In genomic region chr6:125046691-125047090, GRCm38 (mm10) we compare ENCODE assay signal across 8 mouse cellular contexts. TPM values are rescaled to one million over a fixed set of nuclear protein-coding genes. Genes with fewer than 3 reads are reported as not detected.
DNase-seq lines count a peak whose midpoint lies in the region; ATAC-seq and TF ChIP-seq lines count a peak whose summit lies in the region.

No protein-coding gene starts in this region.

- TF ChIP-seq CTCF in thymus, adult 2 months (IDR thresholded peaks at IDR 0.05; ENCODE audit: borderline replicate concordance, control insufficient read depth, extremely low read depth, insufficient read depth, low read length, poor library complexity) = peak; percentile 75

- H3K4me1 ChIP-seq in forebrain, embryonic 11.5 days (replicated peaks; ENCODE audit: control insufficient read depth, insufficient read depth, low read length) = no peaks in the 10 kb centered on the region
- H3K4me1 ChIP-seq in thymus, adult 2 months (replicated peaks; ENCODE audit: control insufficient read depth, insufficient read depth, low read length) = no peaks in the 10 kb centered on the region

- no peak overlapping the region for H3K27ac ChIP-seq in forebrain, embryonic 11.5 days (ENCODE audit: low read depth, low read length)
- H3K27ac ChIP-seq in thymus, adult 2 months (ENCODE audit: control insufficient read depth, insufficient read depth, low read length) = no peak overlapping the region

- H3K9ac ChIP-seq in forebrain, embryonic 11.5 days (ENCODE audit: low read length) = no peak overlapping the region

- WGBS in forebrain, embryonic 11.5 days = 46% methylated on average over 5 of the region's 5 CpGs
- WGBS in large intestine, adult 2 months = 31% methylated on average over 5 of the region's 5 CpGs
- WGBS in thymus, adult 2 months = 49% methylated on average over 5 of the region's 5 CpGs

- no peak overlapping the region for H3K4me2 ChIP-seq in forebrain, embryonic 11.5 days (ENCODE audit: low read depth, low read length, severe bottlenecking)

- intact Hi-C loops in heart, postnatal 36 days (cut with DNase I) = loop anchor here (1.0 to 2.0 kb wide), 2 partner anchors 36 to 224 kb away; no protein-coding TSS in a partner anchor

- peak; percentile 90 for DNase-seq in ES-CJ7 (ENCODE audit: low read depth, low spot score)
- DNase-seq in c-Kit-negative CD71-positive TER-119-positive erythroid progenitor cells, embryonic 14.5 days (ENCODE audit: low read depth, low spot score) = peak; percentile 51
- DNase-seq in forebrain, embryonic 11.5 days (ENCODE audit: low spot score) = peak; percentile 89
- peak; percentile 79 to 84 for DNase-seq in heart, postnatal 36 days
- DNase-seq in large intestine, adult 2 months (ENCODE audit: low read depth, low spot score) = peak; percentile 53
- peak; percentile 71 to 74 for DNase-seq in lung, adult 18-20 months
- peak; percentile 70 for DNase-seq in thymus, adult 2 months

- no peaks in the 10 kb centered on the region for H3K9me3 ChIP-seq in forebrain, embryonic 11.5 days (ENCODE audit: control insufficient read depth, low read length)

- H3K27me3 ChIP-seq in forebrain, embryonic 11.5 days (ENCODE audit: control insufficient read depth, insufficient read depth, low read length) = no peaks in the 10 kb centered on the region
- H3K27me3 ChIP-seq in thymus, adult 2 months (ENCODE audit: control insufficient read depth, insufficient read depth, low read length) = no peaks in the 10 kb centered on the region

- H3K36me3 ChIP-seq in forebrain, embryonic 11.5 days (ENCODE audit: control insufficient read depth, insufficient read depth, low read length) = peaks cover 6% of the 10 kb centered on the region
- peaks cover 57% of the 10 kb centered on the region for H3K36me3 ChIP-seq in thymus, adult 2 months (ENCODE audit: control insufficient read depth, insufficient read depth, low read length)

- no peak overlapping the region for H3K4me3 ChIP-seq in forebrain, embryonic 11.5 days (ENCODE audit: low read depth, low read length)
- H3K4me3 ChIP-seq in thymus, adult 2 months (ENCODE audit: control insufficient read depth, insufficient read depth, low read length) = no peak overlapping the region

- TF ChIP-seq POLR2A in thymus, adult 2 months (IDR thresholded peaks at IDR 0.05; ENCODE audit: control insufficient read depth, extremely low read depth, insufficient read depth, low read length, poor library complexity) = no peak

- peak; percentile 47; the same call in 1 of the 2 replicates for ATAC-seq in forebrain, embryonic 11.5 days (replicated peaks; ENCODE audit: low FRiP score)
- ATAC-seq in neutrophil, adult 5-6 weeks (ENCODE audit: extremely low read depth, insufficient number of reproducible peaks, low FRiP score, poor library complexity, severe bottlenecking) = peak; percentile 66; the same call in 1 of the 2 replicates

RNA-seq across cellular contexts. Expression of gene Acrbp, which starts 2.8 kb away (rescaled TPM):
- polyA plus RNA-seq in forebrain, embryonic 11.5 days (2014; fragmentation: Nextera tagmentation; extraction: Ambion mirVana) = 14.6 and 15.8 TPM in 2 replicates
- total RNA-seq in heart, postnatal 36 days (2021) = 1 to 10 TPM; 1.7 to 2.1 TPM
- polyA plus RNA-seq in large intestine, adult 2 months (2012; rRNA removed) = 12.5 and 14.6 TPM in 2 replicates
- total RNA-seq in neutrophil, adult 5-6 weeks (2017) = 26.8 and 32.7 TPM in 2 replicates
- 70.8 and 89.5 TPM in 2 replicates for polyA plus RNA-seq in thymus, adult 2 months (2012; rRNA removed)

RNA-seq across cellular contexts. Expression of gene Ing4, which starts 7.1 kb away (rescaled TPM):
- 126 and 135 TPM in 2 replicates for polyA plus RNA-seq in forebrain, embryonic 11.5 days (2014; fragmentation: Nextera tagmentation; extraction: Ambion mirVana)
- total RNA-seq in heart, postnatal 36 days (2021) = 10 to 100 TPM; 30.5 to 34.4 TPM
- 42.5 and 43.1 TPM in 2 replicates for polyA plus RNA-seq in large intestine, adult 2 months (2012; rRNA removed)
- 136 and 143 TPM in 2 replicates for total RNA-seq in neutrophil, adult 5-6 weeks (2017)
- polyA plus RNA-seq in thymus, adult 2 months (2012; rRNA removed) = 96.8 and 99.4 TPM in 2 replicates

RNA-seq across cellular contexts. Expression of gene Lpar5, which starts 21.0 kb away (rescaled TPM):
- 0.21 and 0.36 TPM in 2 replicates for polyA plus RNA-seq in forebrain, embryonic 11.5 days (2014; fragmentation: Nextera tagmentation; extraction: Ambion mirVana)
- under 1 TPM in 1 of 2 experiments, not detected in 1; 0.24 TPM for total RNA-seq in heart, postnatal 36 days (2021)
- polyA plus RNA-seq in large intestine, adult 2 months (2012; rRNA removed) = 55.4 and 127 TPM in 2 replicates
- 1.6 and 3.1 TPM in 2 replicates for total RNA-seq in neutrophil, adult 5-6 weeks (2017)
- 35.7 and 40.0 TPM in 2 replicates for polyA plus RNA-seq in thymus, adult 2 months (2012; rRNA removed)

RNA-seq across cellular contexts. Expression of gene Zfp384, which starts 37.7 kb away (rescaled TPM):
- polyA plus RNA-seq in forebrain, embryonic 11.5 days (2014; fragmentation: Nextera tagmentation; extraction: Ambion mirVana) = 9.0 and 10.2 TPM in 2 replicates
- total RNA-seq in heart, postnatal 36 days (2021) = 10 to 100 TPM; 19.6 to 21.6 TPM
- 39.5 and 59.5 TPM in 2 replicates for polyA plus RNA-seq in large intestine, adult 2 months (2012; rRNA removed)
- 45.1 and 58.1 TPM in 2 replicates for total RNA-seq in neutrophil, adult 5-6 weeks (2017)
- polyA plus RNA-seq in thymus, adult 2 months (2012; rRNA removed) = 117 and 126 TPM in 2 replicates

RNA-seq across cellular contexts. Expression of gene Chd4, which starts 49.1 kb away (rescaled TPM):
- polyA plus RNA-seq in forebrain, embryonic 11.5 days (2014; fragmentation: Nextera tagmentation; extraction: Ambion mirVana) = 124 and 131 TPM in 2 replicates
- 100 to 1,000 TPM; 118 to 127 TPM for total RNA-seq in heart, postnatal 36 days (2021)
- polyA plus RNA-seq in large intestine, adult 2 months (2012; rRNA removed) = 22.4 and 35.5 TPM in 2 replicates
- total RNA-seq in neutrophil, adult 5-6 weeks (2017) = 363 and 367 TPM in 2 replicates
- polyA plus RNA-seq in thymus, adult 2 months (2012; rRNA removed) = 127 and 211 TPM in 2 replicates

Comparison
In these comparisons a context has a peak if more than half of its experiments do, and no peak if none do; other contexts are left out.
1. RNA of gene Lpar5, which starts 21.0 kb away (polyA plus RNA-seq): 55.4 to 127 TPM in large intestine, adult 2 months and 35.7 to 40.0 TPM in thymus, adult 2 months; 0.21 to 0.36 TPM in forebrain, embryonic 11.5 days; every median in the first group is over 10 times any median in the second.
2. Peak in every context shown above with its lines, with median percentiles within 50 percentile points of each other: DNase-seq.